Mouse (Mus musculus) A20 (cell line): Measurements from ENCODE around the gene Cx3cr1.

Experiments
- DNase-seq: peaks from one replicate; pipeline ENCODE4 v3.0.0-alpha.2; 2011; ENCODE audit warnings: low read depth, low spot score

Gene Cx3cr1

DNA sequence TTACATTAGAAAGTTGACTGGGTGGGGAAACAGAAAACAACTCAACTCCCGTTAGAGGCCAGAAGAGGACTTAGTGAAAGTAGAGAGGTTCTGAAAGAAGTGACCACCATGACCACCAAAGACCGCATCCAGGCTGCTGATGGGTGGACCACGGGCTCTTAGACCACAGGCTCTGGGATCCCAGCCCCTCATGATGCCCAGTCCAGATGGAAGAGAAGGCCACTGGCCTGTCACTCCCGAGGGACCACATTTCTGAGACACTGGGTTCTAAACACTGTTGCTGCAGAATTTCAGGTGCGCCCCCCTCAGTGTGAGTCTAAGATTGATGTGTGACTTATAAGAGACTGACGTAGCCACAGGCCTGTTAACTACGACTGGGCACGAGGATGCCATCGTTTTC, 180.2 kb downstream of the Cx3cr1 start:
- DNase-seq, result no peak

DNA sequence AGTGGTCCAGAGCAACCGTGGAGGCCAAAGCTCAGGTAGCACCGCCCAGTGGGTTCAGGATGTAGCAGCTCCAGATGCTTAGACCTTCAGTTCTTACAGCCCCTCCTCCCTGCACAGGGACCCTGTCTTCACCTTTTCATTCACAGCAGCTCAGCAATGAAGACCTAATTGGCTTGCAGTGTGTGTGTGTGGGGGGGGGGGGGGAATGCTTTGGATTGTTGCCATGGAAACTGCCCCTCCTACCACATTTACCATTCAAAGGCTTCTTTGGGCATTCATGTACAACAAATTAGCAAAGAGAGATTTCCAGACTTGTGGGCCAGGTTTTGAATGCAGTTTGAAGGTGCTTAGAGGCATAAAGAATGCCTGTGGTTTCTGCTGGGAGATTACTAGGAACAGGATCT, 180.8 kb downstream of the Cx3cr1 start:
- no peak for DNase-seq

DNA sequence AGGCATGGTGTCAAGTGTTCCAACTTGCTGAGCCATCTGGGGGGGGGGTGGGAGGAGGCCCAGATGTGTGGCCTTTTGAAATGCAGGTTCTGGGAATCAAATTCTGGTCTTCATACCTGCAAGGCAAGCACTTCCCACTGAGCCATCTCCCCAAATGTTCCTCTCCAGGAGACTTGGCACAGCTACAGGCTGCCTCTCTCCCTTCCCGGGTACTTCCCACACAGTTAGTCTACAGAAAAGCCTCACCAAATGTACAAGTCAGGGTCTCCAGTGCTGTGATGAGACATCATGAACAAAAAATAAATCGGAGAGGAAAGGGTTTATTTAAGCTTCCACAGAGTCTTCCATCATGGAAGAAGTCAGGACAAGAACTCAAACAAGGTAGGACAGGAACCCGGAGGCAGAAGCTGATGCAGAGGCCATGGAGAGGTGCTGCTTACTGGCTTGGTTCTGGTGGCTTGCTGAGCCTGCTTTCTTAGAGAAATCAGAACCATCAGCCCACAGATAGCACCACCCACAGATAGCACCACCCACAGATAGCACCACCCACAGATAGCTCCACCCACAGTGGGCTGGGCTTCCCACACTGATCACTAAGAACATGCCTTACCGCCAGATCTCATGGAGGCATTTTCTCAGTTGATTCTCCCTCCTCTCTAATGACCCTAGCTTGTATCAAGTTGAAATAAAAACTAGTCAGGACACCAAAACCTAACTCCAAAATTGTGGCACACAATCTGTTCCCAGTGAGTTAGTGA, 182.4 kb downstream of the Cx3cr1 start:
- peak; percentile 56 for DNase-seq

DNA sequence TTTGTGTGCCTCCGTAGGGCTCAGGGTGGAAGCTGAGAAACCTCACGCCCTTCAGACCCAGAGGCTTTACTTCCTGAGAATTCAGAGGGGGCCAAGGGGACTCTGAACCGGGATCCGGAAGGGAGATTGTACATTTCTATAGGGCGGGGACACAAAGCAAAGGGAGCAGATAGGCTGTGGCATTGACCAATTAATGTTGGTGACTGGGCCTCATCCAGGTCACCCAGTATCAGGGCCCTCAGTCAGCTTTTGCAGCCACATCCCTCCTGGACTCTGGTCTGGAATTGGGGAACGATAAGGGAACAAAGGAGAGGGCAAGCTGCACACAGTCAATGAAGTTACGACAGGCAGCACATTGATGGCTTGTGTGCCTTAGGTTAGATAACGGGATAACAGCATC, 215.5 kb downstream of the Cx3cr1 start:
- DNase-seq, result no peak

DNA sequence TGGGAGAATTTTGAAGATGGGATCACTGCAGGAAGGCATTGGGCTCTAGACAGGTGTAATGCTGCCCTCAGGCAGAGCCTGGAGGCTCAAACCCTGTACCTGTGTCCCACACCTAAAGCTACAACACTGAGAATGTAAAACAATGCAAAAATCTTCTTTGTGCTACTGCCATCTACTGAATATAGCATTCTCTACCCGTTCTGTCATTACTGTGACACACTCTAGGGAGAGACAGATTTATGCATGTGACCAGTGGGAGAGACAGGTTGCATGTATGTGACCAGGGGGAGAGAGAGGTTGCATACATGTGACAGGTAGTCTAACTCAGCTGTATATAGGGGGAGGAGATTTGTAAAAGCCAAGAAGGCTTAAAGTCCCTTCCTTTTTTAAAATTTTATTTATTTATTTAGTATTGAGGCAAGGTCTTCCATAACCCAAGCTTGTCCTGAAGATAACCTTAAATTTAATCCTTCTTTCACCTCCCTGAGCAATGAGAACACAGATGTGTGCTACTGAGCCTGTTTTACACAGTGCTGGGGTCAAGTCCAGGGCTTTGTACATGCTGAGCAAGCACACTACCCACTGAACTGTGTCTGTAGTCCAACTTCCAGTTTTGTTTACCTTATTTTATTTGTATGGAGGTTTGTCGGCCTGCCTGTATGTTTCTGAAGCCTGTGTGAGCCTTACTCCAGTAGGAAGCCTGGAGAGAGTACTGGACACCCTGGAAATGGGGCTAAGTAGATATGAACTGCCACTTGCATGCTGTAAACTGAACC, 216.4 kb downstream of the Cx3cr1 start:
- DNase-seq, result peak; percentile 5

DNA sequence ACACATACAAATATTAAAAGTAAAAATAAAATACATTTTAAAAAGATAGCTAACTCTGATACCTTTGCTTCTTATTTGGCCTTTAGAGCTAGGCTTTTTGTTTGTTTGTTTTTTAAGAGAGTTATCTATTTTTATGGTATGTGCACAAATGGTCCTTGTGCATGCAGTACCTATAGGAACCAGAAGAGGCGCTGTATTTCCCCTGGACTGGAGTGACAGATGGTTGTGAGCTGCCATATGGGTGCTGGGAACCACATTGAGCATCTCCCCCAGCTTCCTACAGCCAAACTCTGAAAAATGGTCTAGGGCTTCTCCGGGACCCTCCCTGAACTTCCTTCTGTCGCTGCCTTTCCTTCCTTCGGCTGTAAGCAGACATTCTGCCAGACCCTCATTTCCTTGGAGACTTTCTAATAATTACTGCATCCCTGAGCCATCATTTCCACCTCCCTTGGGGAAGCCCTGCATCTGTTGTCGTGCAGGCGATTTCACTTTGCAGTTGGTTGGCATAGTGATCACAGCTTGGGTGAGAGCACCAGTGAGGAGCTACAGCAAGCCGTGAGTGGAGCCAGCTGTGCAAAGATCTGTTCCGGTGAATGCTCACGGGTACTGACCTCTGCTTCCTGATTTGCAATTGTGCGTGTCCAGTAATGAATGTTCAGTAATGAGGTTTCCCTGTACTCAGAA, 217.2 kb downstream of the Cx3cr1 start:
- DNase-seq, result peak; percentile 18
